Mouse (Mus musculus) neural tube, embryonic 15.5 days (tissue): ENCODE data around the gene Il24. TPM values are rescaled to one million over a fixed set of nuclear protein-coding genes. Genes with fewer than 3 reads are reported as not detected.
A peak's percentile ranks its signal among the peaks of the same experiment; 100 is the strongest.

ENCODE experiments used
- ATAC-seq: fragments of 200-750 bp; cut with Nextera tagmentation; 2 replicates; pipeline ENCODE4 v1.8.0; 2017; ENCODE audit warnings: mild to moderate bottlenecking, moderate TSS enrichment, moderate library complexity; ENCODE audit not compliant: low FRiP score
- H3K27ac ChIP-seq: fragments of 300-500 bp; sonication (generic); replicated peaks from 2 replicates; pipeline ENCODE4 v1.5.1; 2015; ENCODE audit warnings: mild to moderate bottlenecking, inconsistent platforms
- H3K27me3 ChIP-seq: fragments of 300-500 bp; sonication (generic); replicated peaks from 2 replicates; pipeline ENCODE4 v1.6.1; 2015; ENCODE audit warnings: inconsistent platforms
- H3K36me3 ChIP-seq: fragments of 300-500 bp; sonication (generic); 2 replicates; pipeline ENCODE4 v1.6.1; 2015; ENCODE audit warnings: inconsistent platforms
- H3K4me1 ChIP-seq: fragments of 300-500 bp; sonication (generic); 2 replicates; pipeline ENCODE4 v1.6.1; 2015; ENCODE audit warnings: inconsistent platforms
- H3K4me2 ChIP-seq: fragments of 300-500 bp; sonication (generic); 2 replicates; pipeline ENCODE4 v1.6.1; 2015; ENCODE audit warnings: inconsistent platforms, mild to moderate bottlenecking, moderate library complexity
- H3K4me3 ChIP-seq: fragments of 300-500 bp; sonication (generic); replicated peaks from 2 replicates; pipeline ENCODE4 v1.5.1; 2015; ENCODE audit warnings: mild to moderate bottlenecking, inconsistent platforms
- H3K9ac ChIP-seq: fragments of 300-500 bp; sonication (generic); replicated peaks from 2 replicates; pipeline ENCODE4 v1.6.1; 2015; ENCODE audit warnings: mild to moderate bottlenecking, inconsistent platforms
- H3K9me3 ChIP-seq: fragments of 300-500 bp; sonication (generic); replicated peaks from 2 replicates; pipeline ENCODE4 v1.6.1; 2016; ENCODE audit warnings: inconsistent platforms
- WGBS: fragments of 180-500 bp; shearing (Covaris S2); methylation state at CpG from one replicate; pipeline ENCODE4 v1.1.7; 2015; ENCODE audit warnings: mixed read lengths; 5-methylcytosine and 5-hydroxymethylcytosine counted together
- polyA plus RNA-seq: library from polyadenylated mRNA; unstranded; fragments of >200 nt; fragmentation: Nextera tagmentation; extraction: Ambion mirVana; gene quantifications from 2 replicates; pipeline ENCODE4 v1.2.1, GENCODE M21; 2015

The Il24 gene
- polyA plus RNA-seq, 1 experiment from 2014 or later = not detected

DNA sequence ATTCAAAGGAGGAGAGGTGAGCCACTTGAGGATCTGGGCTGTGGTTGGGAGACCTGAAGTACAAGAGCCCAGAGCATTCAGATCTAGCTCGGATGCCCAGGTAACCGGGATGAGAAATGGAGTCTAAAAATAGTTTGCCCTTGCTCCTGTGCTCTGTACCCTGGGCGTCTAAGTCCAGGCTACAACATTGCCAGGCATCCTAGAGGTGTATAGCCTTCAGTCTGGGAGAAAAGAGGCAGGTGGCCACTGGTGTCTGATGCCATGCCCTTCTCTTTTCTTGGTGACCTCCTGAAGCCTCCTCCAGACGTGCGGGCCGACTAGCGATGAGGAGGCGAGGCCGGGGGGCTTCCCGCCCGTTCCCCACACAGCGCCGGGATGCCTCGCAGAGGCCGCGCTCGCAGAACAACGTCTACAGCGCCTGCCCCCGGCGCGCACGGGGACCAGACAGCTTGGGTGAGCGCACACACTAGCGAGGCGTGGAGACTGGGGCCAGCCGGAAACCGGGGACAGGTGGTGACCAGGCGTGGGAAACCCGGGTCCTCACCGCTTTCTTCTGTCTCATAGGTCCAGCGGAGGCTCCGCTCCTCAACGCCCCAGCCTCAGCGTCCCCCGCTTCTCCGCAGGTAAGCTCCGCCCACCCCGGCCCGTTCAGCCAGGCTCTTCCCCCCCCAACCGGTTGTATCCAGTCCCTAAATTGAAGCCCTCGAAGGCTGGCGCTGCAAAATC, 9.2 kb downstream of the Il24 start:
- Histone ChIP-seq H3K27ac (no peak overlapping the region), H3K4me3 (peak overlapping the region; percentile 45), H3K4me2 (peak overlapping the region; percentile 70), H3K4me1 (peaks cover 11% of the 10 kb centered on the region), H3K9me3 (no peaks in the 10 kb centered on the region), H3K36me3 (no peaks in the 10 kb centered on the region), H3K27me3 (peaks cover 21% of the 10 kb centered on the region), H3K9ac (peak overlapping the region; percentile 47)
- peak; percentile 83 for ATAC-seq
- WGBS = 3% methylated on average over 43 of the region's 43 CpGs

DNA sequence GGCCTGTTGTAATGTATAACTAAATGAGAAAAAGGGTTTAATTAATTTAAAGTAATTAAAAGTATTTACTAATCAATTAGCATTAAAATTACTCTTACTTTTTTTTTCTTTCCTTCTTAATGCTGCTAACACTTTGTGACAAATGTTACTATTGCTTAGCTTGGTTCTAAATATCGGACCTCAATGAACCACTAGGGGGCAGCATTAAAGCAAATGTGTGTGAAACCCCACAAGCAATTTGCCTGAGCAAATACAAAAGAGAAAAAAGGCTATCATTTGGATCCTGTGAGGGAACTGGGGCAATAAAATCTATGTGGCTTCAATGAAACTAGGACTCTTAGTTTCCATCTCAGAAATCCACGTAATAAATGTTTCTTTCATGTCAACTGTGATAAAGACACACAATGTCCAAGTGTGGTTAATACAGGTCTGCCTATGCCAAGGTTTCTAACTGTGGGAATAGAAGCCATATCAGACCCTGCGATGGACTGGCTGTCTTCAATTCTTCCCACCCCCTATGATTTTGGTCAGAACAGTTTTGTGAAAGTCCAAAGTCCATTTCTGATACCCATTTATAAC, 10.2 kb downstream of the Il24 start:
- WGBS = 22% methylated on average over 3 of the region's 3 CpGs
- Histone ChIP-seq H3K4me3 (no peak overlapping the region), H3K9me3 (no peaks in the 10 kb centered on the region), H3K4me1 (peaks cover 11% of the 10 kb centered on the region), H3K27me3 (peaks cover 21% of the 10 kb centered on the region), H3K36me3 (no peaks in the 10 kb centered on the region), H3K4me2 (no peak overlapping the region), H3K9ac (no peak overlapping the region), H3K27ac (no peak overlapping the region)
- no peak for ATAC-seq

DNA sequence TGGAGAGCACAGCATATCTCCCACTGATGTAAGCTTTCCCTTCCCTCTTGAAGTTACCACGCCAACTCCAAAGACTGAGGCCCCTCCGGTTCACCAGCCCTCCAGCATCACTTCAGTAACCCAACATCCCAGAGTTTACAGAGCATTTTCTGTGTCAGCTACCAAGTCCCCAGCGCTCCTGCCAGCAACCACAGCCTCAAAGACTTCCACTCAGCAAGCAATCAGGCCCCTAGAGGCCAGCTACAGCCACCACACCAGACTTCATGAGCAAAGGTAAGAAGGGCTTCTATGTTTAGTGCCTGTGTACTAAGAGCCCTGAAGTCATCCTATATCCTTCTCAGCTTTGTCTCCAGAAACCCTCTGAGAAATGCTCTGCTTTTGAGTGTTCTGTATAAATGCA, 11.3 kb downstream of the Il24 start:
- H3K36me3 ChIP-seq = no peaks in the 10 kb centered on the region
- H3K27ac ChIP-seq = no peak overlapping the region
- peaks cover 19% of the 10 kb centered on the region for H3K27me3 ChIP-seq
- H3K4me3 ChIP-seq = no peak overlapping the region
- peaks cover 11% of the 10 kb centered on the region for H3K4me1 ChIP-seq
- whole genome bisulfite sequencing = 76% methylated on average over 3 of the region's 3 CpGs
- H3K4me2 ChIP-seq = no peak overlapping the region
- H3K9ac ChIP-seq = no peak overlapping the region
- no peak for ATAC-seq
- H3K9me3 ChIP-seq = no peaks in the 10 kb centered on the region

DNA sequence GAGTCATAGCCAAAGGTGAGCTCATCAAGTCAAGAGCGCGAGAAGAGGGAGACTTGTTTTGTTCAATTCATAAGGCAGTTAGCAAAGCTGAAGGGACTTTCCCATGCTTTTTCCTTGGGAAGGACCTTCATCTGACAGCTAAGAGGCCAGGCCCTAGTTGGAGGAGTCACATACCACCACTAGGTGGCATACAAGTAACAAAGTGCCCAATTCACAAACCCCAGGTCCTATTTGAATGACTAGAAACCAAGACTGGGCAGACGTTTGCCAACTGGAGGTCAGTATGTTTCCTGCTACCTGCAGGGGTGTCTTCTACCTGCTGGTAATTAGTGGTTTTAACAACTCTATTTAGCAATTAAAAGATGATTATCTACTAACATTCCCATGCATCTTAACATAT, 12.1 kb downstream of the Il24 start:
- Histone ChIP-seq H3K27ac (no peak overlapping the region), H3K4me2 (no peak overlapping the region), H3K4me3 (no peak overlapping the region), H3K36me3 (no peaks in the 10 kb centered on the region), H3K4me1 (peaks cover 11% of the 10 kb centered on the region), H3K9me3 (no peaks in the 10 kb centered on the region), H3K27me3 (peaks cover 15% of the 10 kb centered on the region), H3K9ac (no peak overlapping the region)
- WGBS = 45% methylated on average over 3 of the region's 3 CpGs
- peak; percentile 56; the same call in 1 of the 2 replicates for ATAC-seq

DNA sequence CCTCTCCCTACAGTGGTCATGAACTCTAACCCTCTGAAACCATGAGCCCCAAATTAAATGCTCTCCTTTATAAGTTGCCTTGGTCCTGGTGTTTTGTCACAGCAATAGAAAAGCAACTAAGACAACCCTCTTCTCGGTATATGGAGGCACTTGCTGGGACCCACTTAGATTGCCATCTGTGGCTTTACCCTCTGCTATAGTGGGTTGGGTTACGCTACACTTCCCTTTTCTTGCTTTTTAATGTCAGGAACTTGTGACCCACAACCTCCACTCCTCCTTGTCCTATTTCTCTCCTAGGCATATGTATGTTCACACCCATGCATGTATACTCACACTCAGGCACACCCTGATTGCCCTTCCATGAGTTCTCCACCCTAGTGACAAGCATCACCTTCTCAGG, 14.3 kb downstream of the Il24 start:
- Histone ChIP-seq H3K27me3 (peaks cover 6% of the 10 kb centered on the region), H3K4me1 (peaks cover 4% of the 10 kb centered on the region), H3K9me3 (no peaks in the 10 kb centered on the region), H3K9ac (no peak overlapping the region), H3K4me3 (no peak overlapping the region), H3K36me3 (no peaks in the 10 kb centered on the region), H3K27ac (no peak overlapping the region), H3K4me2 (no peak overlapping the region)
- 93% methylated on average over 2 of the region's 2 CpGs for WGBS
- no peak for ATAC-seq

DNA sequence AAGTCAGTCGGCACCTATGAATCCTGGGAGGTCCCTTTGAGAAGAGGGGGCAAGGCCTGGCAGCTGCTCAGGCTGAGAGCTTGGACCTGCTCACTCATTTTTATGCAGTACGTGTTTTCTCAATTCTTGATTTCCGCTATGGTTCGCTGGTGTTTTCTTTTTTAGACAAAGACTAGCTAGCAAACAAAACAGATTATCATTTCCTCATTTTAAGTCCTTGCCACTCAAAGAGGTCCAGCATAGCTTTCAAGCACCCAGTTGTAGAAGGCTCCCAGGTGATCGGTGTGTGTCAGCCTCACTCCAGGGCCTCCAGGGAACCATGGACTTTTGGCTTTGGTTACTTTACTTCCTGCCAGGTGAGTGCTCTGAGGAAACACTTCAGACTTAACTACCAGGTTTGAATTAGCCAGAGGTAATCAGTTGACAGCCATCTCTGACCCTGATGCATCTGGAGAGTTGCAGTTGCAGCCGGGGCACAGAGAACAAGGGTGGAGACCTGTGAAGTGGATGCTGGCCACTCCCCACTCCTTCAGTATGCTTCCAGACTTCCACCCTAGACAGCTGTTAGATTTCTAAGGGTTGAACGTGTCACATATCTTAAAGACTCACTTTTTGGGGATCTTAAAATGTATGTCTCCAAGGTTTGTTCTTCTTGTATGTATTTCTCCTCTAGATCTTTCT, 21.6 kb downstream of the Il24 start, which contains the start of gene Fcmr:
Gene Fcmr (plus strand): TSS at position 129 of the 681 bp plus-strand sequence.
- no peak for ATAC-seq
- 86% methylated on average over 7 of the region's 7 CpGs for WGBS
- no peaks in the 10 kb centered on the region for H3K4me1 ChIP-seq
- no peak within 1 kb of the TSS for H3K4me3 ChIP-seq
- H3K9me3 ChIP-seq = no peaks in the 10 kb centered on the region
- no peak within 1 kb of the TSS for H3K9ac ChIP-seq
- H3K36me3 ChIP-seq = no peaks in the 10 kb centered on the region
- H3K27me3 ChIP-seq = no peaks in the 10 kb centered on the region
- H3K27ac ChIP-seq = no peak within 1 kb of the TSS
- H3K4me2 ChIP-seq = no peak within 1 kb of the TSS

DNA sequence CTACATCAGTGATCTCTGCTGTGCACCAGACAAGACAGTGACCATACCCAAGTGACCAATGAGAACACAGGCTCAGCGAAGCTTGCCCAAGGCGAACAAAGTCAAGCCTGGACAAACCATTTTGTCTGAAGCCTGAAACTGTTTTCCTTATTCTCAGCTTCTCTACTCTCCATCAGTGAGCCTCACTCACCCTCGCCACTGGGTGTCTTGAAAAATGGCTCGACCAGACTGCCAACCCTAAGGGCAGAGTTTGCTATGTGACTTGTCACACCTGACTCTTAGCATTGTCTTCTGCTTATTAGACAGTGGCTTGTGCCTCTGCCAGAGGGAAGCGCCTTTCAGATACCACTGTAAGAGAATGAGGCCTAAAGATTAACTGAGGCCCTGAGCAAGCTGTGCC, 22.5 kb downstream of the Il24 start:
- no peak overlapping the region for H3K9ac ChIP-seq
- H3K27ac ChIP-seq = no peak overlapping the region
- H3K36me3 ChIP-seq = no peaks in the 10 kb centered on the region
- no peak overlapping the region for H3K4me3 ChIP-seq
- H3K27me3 ChIP-seq = no peaks in the 10 kb centered on the region
- ATAC-seq = no peak
- no peaks in the 10 kb centered on the region for H3K4me1 ChIP-seq
- 92% methylated on average over 5 of the region's 5 CpGs for WGBS
- H3K4me2 ChIP-seq = no peak overlapping the region
- H3K9me3 ChIP-seq = no peaks in the 10 kb centered on the region

DNA sequence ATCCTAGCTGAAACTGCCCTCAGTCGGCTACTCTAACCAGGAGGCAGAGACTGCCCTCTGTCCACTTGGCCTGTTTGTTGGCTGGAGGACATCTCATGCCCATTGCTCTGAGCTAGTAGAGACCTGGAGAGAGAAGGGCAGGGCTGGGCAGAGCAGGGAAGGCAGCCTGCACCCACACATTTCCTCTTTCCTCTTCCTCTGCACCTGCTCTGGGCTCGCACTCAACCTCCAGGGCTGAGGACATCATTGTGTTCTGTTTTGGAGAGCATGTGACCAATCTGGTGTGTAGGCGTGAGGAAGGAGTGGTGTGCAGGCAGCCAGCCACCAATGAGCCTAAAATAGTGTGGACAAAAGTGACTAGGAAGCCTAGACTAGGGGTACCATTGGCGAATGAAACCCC, 23.0 kb downstream of the Il24 start:
- H3K27me3 ChIP-seq = no peaks in the 10 kb centered on the region
- H3K36me3 ChIP-seq = no peaks in the 10 kb centered on the region
- no peak overlapping the region for H3K4me3 ChIP-seq
- H3K9ac ChIP-seq = no peak overlapping the region
- H3K4me2 ChIP-seq = no peak overlapping the region
- H3K4me1 ChIP-seq = no peaks in the 10 kb centered on the region
- no peak for ATAC-seq
- 92% methylated on average over 4 of the region's 4 CpGs for WGBS
- H3K27ac ChIP-seq = no peak overlapping the region
- no peaks in the 10 kb centered on the region for H3K9me3 ChIP-seq

DNA sequence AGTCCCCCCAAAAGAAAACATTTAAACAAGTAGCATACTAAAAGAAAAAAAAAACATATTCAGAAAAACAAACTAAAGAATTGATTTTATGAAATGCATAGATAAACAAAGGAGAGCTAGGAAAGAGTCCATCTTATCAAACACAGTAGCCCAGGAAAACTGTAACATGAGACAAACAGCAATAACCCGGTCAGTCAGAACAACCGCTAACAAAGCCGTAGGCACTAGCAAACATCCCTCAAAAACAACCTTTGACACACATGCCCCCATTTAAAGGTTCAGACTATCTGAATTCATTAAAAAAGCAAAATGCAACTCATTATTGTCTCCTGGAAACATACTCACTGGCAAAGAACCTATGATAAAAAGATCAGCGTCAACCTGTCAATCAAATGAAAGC, 29.8 kb downstream of the Il24 start:
- ATAC-seq = no peak
- WGBS = 95% methylated on average over 4 of the region's 4 CpGs
- H3K9me3 ChIP-seq = no peaks in the 10 kb centered on the region
- no peak overlapping the region for H3K4me2 ChIP-seq
- no peaks in the 10 kb centered on the region for H3K27me3 ChIP-seq
- no peak overlapping the region for H3K4me3 ChIP-seq
- H3K9ac ChIP-seq = no peak overlapping the region
- no peak overlapping the region for H3K27ac ChIP-seq
- no peaks in the 10 kb centered on the region for H3K36me3 ChIP-seq
- H3K4me1 ChIP-seq = no peaks in the 10 kb centered on the region

DNA sequence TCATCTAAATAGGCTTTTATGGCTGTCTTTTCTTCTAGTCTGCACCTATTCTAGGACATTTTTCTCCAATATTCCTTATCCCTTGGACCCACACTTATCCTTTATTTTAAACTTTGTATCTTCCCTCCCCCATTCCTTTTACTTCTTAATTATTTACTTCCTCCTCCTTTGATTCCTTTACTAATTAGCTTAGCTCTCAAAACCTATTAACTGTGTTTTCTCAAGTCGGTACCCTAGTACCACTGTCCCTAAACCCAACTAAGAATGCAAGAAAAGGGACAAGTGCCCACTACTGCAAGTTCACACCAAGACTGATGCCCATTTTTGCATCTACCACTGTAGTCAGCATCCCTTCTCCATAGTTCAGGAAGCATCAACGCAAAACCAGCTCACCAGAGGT, 31.5 kb downstream of the Il24 start:
- ATAC-seq = no peak
- Histone ChIP-seq H3K36me3 (no peaks in the 10 kb centered on the region), H3K9me3 (no peaks in the 10 kb centered on the region), H3K27me3 (no peaks in the 10 kb centered on the region), H3K4me2 (no peak overlapping the region), H3K27ac (no peak overlapping the region), H3K4me3 (no peak overlapping the region), H3K9ac (no peak overlapping the region), H3K4me1 (no peaks in the 10 kb centered on the region)
- 76% methylated on average over 2 of the region's 2 CpGs for WGBS

DNA sequence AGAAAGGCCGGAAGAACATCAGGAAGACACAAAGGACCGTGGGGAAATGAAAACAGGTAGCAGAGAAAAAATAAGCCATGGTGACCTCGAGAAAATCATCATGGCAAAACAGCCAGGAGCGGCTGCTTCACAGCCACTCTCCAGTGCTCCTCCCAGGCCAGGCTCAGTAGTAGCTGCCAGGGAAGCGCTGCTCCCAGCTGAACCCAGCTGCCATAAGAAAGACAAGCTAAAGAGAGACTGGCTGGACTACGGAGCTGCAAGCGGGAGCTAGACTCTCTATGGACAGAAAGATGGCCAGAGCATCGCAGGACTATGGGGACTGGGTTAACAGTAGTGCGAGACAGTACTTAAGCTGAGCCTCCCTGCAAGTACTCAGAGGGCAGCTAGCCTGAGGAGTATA, 32.4 kb downstream of the Il24 start:
- WGBS = 87% methylated on average over 9 of the region's 9 CpGs
- no peak for ATAC-seq
- Histone ChIP-seq H3K27me3 (no peaks in the 10 kb centered on the region), H3K4me2 (no peak overlapping the region), H3K9ac (no peak overlapping the region), H3K4me1 (no peaks in the 10 kb centered on the region), H3K36me3 (no peaks in the 10 kb centered on the region), H3K4me3 (no peak overlapping the region), H3K9me3 (no peaks in the 10 kb centered on the region), H3K27ac (no peak overlapping the region)

DNA sequence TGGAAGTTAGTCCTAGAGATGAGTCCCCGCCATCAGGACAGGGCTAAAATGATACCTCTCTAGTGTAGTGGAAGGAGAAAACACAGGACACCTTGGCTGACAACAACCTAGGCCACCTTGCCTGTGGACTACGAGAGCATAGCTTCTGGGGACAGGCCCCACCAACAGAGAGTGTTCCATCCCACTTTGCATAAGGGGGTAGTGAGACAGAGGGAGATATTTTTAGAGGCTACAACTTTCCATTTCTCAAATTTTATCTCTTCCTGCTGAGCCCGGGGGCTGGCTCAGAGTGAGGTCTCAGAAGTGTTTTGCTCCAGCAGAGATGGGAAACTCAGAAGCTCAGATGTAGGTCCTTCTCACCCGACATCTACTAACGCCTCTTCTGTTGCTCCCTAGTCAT, 36.8 kb downstream of the Il24 start:
- ATAC-seq = no peak
- Histone ChIP-seq H3K4me3 (no peak overlapping the region), H3K36me3 (no peaks in the 10 kb centered on the region)

More for the DNA sequence above, 36.8 kb downstream of the Il24 start:
- Histone ChIP-seq H3K27ac (no peak overlapping the region), H3K9me3 (no peaks in the 10 kb centered on the region), H3K9ac (no peak overlapping the region), H3K27me3 (no peaks in the 10 kb centered on the region), H3K4me2 (no peak overlapping the region), H3K4me1 (no peaks in the 10 kb centered on the region)
- WGBS = 87% methylated on average over 5 of the region's 5 CpGs
